Mouse (Mus musculus) urinary bladder, postnatal 25 days (tissue): ENCODE measurements at regions not wholly inside any gene's neighbourhood (a gene's known extent, or its start where the extent isn't known, plus 50 kb on each side); places are given as distances from the start of the nearest gene placed in this dataset.

Experiments
- DNase-seq: peaks from one replicate; pipeline ENCODE4 v3.0.0; 2022; ENCODE audit warnings: low spot score

DNA sequence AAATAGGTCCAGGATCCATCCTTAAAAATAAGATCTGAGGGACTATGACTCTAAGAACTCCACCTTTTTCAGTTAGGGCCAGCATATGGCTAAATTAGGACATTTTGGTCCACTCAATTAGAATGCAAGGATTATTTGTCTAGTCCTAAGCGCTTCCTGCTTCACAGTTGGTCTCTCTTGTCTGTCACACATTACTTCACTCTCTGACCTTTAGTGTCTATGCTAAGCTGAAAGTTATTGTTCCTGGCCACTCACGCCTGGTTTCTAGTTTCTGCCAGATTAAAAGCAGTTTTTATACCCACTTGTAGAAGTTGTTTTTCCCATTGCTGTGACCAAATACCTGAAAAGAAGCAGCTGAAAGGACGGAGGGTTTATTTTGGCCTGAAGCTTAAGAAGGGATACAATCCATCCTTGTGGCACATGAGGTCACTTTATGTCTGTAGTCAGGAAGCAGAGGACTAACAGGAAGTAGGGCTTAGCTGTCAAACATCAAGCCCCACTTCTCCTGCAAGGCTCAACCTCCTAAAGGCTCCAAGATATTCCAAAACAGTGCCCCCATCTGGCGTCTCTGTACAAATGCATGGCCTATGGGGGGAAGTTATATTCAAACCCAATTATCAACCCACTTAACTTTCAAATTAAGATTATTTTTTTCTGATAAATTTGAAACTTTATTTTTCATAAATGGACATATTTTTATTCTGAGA, 195.3 kb upstream of the Gm5148 start:
- DNase-seq: no peak

GRCm38 (mm10) chr3:37916786-37917479, 192.6 kb upstream of the Gm5148 start:
- no peak for DNase-seq

DNA sequence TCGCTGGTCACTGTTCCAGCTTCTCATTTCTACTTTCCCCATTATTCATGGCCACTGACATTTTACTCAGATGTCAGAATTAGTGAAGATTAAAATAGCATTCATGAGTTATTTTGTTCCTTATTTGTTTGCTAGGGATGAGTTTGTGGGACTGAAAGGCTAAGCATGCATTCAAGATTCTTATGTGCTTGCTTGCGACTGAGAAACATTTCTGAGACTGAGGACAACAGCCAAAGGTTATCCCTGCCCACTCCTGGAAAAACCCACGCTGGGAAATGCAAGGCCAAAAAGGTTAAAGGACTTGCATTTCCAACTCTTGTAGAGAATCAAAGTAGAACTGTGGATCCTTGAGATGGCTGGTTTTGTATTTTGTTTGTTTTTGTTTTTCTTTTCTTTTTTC, 192.0 kb upstream of the Gm5148 start:
- no peak for DNase-seq

- DNase-seq: no peak
Measured at GRCm38 (mm10) chr3:37915673-37916072, 191.4 kb upstream of the Gm5148 start.

DNA sequence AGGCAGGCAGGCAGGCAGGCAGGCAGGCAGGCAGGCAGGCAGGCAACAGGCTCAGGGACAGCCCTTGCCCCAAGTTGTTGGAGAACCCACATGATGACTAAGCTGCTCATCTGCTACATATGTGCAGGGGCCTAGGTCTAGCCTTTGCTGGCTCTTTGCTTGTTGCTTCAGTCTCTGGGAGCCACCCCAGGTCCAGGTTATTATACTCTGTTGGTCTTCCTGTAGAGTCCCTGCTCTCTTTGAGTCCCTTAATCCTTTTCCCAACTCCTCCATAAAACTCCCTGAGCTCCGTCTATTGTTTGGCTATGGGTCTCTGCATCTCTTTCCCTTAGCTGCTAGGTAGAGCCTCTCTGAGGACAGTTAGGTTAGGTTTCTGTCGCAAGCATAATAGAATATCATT, 189.8 kb upstream of the Gm5148 start:
- DNase-seq: no peak

DNA sequence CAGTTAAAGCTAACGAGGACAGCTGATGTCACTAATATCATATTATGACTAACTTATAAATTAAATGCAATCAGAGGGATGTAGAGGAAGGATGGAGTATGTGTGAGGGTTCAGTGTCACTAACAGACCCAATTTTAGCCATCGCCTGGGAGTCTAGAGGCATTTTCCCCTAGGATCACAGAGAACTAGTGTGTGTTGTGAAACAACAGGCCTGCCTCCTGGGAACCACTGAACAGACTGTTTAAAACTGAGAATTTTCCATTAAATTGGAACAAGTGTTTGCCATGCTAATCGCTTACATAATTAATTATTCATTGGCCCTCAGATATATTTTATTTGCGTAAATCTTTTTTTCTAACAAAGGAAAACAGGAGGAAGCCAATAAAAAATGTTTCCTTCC, 185.5 kb upstream of the Gm5148 start:
- DNase-seq: no peak

DNA sequence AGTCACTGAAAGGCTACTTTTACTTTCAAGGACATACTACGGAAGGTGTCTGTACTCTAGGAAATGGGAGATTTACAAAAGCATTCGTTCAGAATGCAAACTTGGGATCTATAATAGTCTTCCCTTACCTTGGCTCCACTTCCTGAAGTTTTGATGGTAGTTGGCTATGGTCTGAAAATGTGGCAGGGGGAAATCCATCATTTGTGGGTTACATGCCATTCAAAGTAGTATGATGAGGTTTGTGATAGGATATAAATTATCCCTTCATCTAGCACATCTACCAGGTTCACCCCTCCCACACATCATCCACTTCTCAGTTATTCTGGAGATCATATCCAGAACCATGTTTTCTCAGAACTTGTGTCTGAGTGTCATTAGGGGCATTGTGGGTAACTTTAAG, 184.7 kb upstream of the Gm5148 start:
- DNase-seq: no peak

- DNase-seq: no peak
Measured at GRCm38 (mm10) chr3:37908456-37908855, 184.2 kb upstream of the Gm5148 start.

GRCm38 (mm10) chr3:37907432-37908088, 183.3 kb upstream of the Gm5148 start:
- peak; percentile 49 for DNase-seq

GRCm38 (mm10) chr3:37906806-37907251, 182.5 kb upstream of the Gm5148 start:
- peak; percentile 31 for DNase-seq

DNA sequence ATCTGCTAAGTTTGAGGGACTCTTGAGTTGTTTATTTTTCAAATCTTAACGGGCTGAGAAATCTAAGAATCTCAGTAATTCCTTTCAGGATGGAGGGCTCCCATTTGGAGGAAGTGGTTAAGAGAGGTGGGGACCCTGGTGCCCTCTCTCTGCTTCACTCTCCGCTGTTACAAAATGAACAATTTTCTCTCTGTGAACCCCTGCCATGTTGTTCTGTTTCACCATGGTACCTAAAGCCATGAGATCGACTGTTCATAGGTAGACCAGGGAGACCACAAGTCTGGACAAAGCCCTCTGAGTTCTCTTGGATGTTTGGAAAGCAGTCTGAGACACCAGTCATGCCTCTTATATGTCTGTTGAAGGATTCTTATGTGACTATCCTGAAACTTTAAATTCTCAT, 179.9 kb upstream of the Gm5148 start:
- DNase-seq: no peak

DNA sequence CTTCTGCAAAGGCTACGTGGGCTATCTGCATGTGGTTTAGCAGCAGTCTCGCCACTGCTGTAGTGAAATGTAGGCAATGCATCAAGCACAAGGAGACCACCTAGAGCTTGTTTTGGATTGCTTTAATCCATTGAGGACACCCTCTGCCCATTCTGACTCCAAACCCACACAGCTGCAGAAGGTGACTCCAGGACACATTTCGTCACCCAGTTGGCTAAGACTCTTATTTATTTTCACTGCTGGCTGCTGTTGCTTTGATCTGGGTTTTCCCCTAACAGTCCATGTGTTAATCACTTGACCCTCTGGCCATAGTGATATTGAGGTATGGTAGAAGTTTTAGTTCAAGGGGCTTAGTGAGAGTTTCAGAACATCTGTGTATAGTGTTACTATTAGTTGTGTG, 179.2 kb upstream of the Gm5148 start:
- no peak for DNase-seq

GRCm38 (mm10) chr3:37903021-37903420, 178.7 kb upstream of the Gm5148 start:
- DNase-seq: no peak

- DNase-seq: no peak
Measured at GRCm38 (mm10) chr3:37897392-37897791, 173.1 kb upstream of the Gm5148 start.

DNA sequence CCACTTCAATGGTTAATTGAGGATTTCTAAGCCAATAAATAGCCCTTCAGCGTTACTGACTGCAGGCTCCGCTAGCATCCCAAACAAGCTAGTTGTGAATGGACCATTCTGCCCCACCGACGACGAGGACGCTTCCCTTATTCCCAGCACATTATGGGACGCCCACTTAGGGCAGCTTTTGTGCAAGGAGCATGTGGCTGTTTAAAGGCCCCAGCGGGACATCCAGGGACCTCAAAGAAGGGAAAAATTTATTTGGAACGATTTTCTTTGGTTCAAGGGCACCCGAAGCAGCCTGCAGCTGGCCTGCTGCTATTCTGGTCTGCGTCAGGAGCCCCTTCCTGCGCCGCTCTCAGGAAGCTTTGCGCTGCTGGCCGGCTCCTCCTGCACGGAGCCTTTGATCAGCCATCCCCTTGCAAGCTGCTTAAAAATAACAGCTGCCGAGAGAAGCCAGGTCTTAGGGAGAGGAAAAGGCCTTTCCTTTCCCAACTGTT, 172.6 kb upstream of the Gm5148 start:
- DNase-seq: no peak

GRCm38 (mm10) chr3:37894599-37894998, 170.3 kb upstream of the Gm5148 start:
- DNase-seq: no peak

- DNase-seq: no peak
Measured at GRCm38 (mm10) chr3:37890202-37890601, 165.9 kb upstream of the Gm5148 start.

DNA sequence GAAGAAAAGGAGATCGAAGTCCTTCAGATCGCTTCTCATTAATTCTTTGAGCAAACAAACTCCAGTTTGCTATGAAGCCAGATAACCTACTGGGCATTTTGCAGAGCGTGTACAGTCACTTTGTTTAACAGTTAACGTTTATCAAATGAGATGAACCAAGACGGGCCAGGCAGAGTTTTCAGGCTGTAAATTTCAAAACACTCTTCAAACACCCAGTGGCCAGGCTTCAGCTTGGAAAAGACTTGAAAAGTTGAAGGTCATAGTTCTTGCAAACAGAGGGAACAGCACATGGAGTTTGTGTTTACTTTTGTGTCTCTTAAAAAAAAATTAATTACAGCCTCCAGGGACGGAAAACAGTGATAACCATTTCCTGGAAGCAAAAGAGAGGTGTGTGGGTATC, 164.2 kb upstream of the Gm5148 start:
- DNase-seq: no peak

DNA sequence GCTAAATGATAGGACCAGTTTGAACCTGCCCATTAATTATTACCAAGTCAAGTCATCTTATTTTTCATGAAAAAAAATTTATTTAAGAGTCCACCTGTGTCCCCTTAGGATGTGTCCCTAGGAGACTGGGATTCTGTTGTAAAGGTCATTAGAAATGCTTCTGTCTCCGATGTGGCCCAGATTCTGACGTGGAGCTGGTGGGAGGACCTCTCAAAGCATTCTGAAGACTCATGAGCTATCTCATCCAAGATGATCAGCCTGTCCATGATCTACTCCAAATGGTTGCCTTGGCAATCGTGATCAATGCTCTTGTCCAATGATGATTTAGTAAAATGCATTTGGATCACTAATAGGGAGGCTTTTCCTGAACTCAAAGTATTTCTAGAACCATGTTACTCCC, 163.4 kb upstream of the Gm5148 start:
- DNase-seq: no peak

DNA sequence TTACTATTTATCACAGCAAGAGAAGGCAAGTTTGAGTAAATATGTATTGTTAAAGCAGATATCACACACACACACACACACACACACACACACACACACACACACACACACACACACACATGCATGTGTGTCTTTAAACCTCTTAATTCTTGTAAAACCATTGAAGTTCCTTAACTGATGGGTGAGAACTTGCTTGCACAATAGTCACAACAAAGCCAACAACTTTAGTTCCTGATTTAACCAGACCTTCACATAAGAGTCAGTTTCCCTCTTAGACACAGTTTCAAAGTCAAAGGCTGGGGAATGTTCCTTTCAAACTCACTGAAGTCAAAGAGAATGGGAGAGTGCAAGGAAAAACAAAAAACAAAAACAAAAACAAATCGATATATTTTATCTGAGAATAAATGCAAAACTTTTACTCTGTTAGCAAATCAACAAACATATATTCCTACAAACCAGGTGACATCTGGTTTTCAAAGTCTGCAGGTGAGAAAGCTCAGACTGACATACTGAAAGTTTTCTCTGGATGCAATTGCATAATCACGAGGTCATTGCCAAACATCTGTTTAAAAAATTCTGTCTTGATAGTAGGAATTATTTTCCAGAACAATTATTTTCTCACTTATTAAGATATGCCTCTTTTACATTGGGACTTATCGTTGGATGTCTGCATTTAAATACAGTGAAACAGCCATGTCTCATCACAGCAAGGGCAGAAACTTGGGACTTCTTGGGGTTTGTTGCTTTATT, 162.6 kb upstream of the Gm5148 start:
- DNase-seq: no peak

DNA sequence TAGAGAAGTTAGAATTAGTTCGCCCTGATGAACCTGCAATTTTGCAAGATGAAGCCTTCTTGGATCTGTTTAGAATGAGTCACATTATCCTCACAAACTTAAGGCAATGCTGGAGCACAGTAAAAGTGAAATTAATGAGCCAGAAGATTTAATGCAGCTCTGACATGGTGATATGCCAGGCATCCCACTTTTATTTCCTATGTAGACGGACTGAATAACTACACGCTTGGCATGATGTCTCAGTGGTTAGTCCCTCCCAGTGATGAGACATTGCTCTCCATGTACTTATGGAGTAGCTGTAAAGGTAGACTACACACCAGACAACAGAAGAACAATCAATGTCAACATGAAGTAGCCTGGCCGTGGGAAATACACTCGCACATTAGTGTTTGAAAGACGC, 161.5 kb upstream of the Gm5148 start:
- no peak for DNase-seq

GRCm38 (mm10) chr3:37882417-37882816, 158.1 kb upstream of the Gm5148 start:
- DNase-seq: no peak
